In genomic region chr14:57526050-57526623, GRCm38 (mm10) we compare ENCODE assay signal across 8 mouse cellular contexts. TPM values are rescaled to one million over a fixed set of nuclear protein-coding genes. Genes with fewer than 3 reads are reported as not detected.
A peak's percentile ranks its signal among the peaks of the same experiment; 100 is the strongest.
DNase-seq lines count a peak whose midpoint lies in the region; ATAC-seq and TF ChIP-seq lines count a peak whose summit lies in the region.

No protein-coding gene starts in this region.

- no peaks in the 10 kb centered on the region for H3K9me3 ChIP-seq in lung, embryonic 16.5 days (ENCODE audit: control insufficient read depth, low read length)
- H3K9me3 ChIP-seq in limb, embryonic 13.5 days: no peaks in the 10 kb centered on the region
- H3K9me3 ChIP-seq in stomach, embryonic 14.5 days (ENCODE audit: control insufficient read depth, low read depth, low read length): no peaks in the 10 kb centered on the region

- H3K9ac ChIP-seq in lung, embryonic 16.5 days (ENCODE audit: low read length): no peak overlapping the region
- H3K9ac ChIP-seq in limb, embryonic 13.5 days: no peak overlapping the region
- H3K9ac ChIP-seq in stomach, embryonic 14.5 days (replicated peaks; ENCODE audit: low read depth, low read length): no peak overlapping the region

- no peaks in the 10 kb centered on the region for H3K36me3 ChIP-seq in lung, embryonic 16.5 days (ENCODE audit: control insufficient read depth, insufficient read depth, low read length)
- H3K36me3 ChIP-seq in limb, embryonic 13.5 days: no peaks in the 10 kb centered on the region
- H3K36me3 ChIP-seq in stomach, embryonic 14.5 days (ENCODE audit: control insufficient read depth, insufficient read depth, low read length): no peaks in the 10 kb centered on the region

- peak overlapping the region; percentile 74 for H3K4me3 ChIP-seq in lung, embryonic 16.5 days (ENCODE audit: low read length)
- H3K4me3 ChIP-seq in embryonic fibroblast, embryonic 13.5 days (ENCODE audit: insufficient read depth, low read length): peak overlapping the region; percentile 47
- peak overlapping the region; percentile 75 for H3K4me3 ChIP-seq in limb, embryonic 13.5 days
- peak overlapping the region; percentile 63 for H3K4me3 ChIP-seq in stomach, embryonic 14.5 days (ENCODE audit: low read depth, low read length)

- H3K27ac ChIP-seq in lung, embryonic 16.5 days (ENCODE audit: low read length): no peak overlapping the region
- no peak overlapping the region for H3K27ac ChIP-seq in embryonic fibroblast, embryonic 13.5 days (ENCODE audit: insufficient read depth, low read length)
- H3K27ac ChIP-seq in limb, embryonic 13.5 days: no peak overlapping the region
- no peak overlapping the region for H3K27ac ChIP-seq in stomach, embryonic 14.5 days (ENCODE audit: low read length)

- TF ChIP-seq POLR2A in embryonic fibroblast, embryonic 13.5 days (IDR thresholded peaks at IDR 0.05; ENCODE audit: low read depth, low read length): no peak

- WGBS in lung, embryonic 16.5 days: 53% methylated on average over 10 of the region's 10 CpGs
- 47% methylated on average over 10 of the region's 10 CpGs for WGBS in limb, embryonic 13.5 days
- WGBS in stomach, embryonic 14.5 days: 55% methylated on average over 10 of the region's 10 CpGs

- no peaks in the 10 kb centered on the region for H3K27me3 ChIP-seq in lung, embryonic 16.5 days (ENCODE audit: control insufficient read depth, insufficient read depth, low read depth, low read length)
- no peaks in the 10 kb centered on the region for H3K27me3 ChIP-seq in limb, embryonic 13.5 days
- H3K27me3 ChIP-seq in stomach, embryonic 14.5 days (ENCODE audit: control insufficient read depth, insufficient read depth, low read length): no peaks in the 10 kb centered on the region

- TF ChIP-seq CTCF in embryonic fibroblast, embryonic 13.5 days (IDR thresholded peaks at IDR 0.05; ENCODE audit: borderline replicate concordance, insufficient read depth, low read length): no peak

- peak overlapping the region; percentile 91 for H3K4me2 ChIP-seq in lung, embryonic 16.5 days (ENCODE audit: low read depth, low read length)
- peak overlapping the region; percentile 88 for H3K4me2 ChIP-seq in limb, embryonic 13.5 days (replicated peaks)
- H3K4me2 ChIP-seq in stomach, embryonic 14.5 days (replicated peaks; ENCODE audit: low read depth, low read length): peak overlapping the region; percentile 77

- no peak for DNase-seq in lung, postnatal 4 days
- DNase-seq in kidney, adult 9 months: no peak
- no peak for DNase-seq in retina, postnatal 1 day
- DNase-seq in spleen, adult 12 weeks (ENCODE audit: low spot score): no peak

- ATAC-seq in lung, embryonic 16.5 days (ENCODE audit: low read depth): peak; percentile 24; the same call in 1 of the 2 replicates
- ATAC-seq in limb, embryonic 13.5 days (ENCODE audit: low FRiP score, low read depth): 0 out of 2 replicates have a peak, but pooled peaks have one; percentile 0
- ATAC-seq in stomach, embryonic 14.5 days (ENCODE audit: insufficient number of reproducible peaks, insufficient read depth, low FRiP score, low read depth): 0 out of 2 replicates have a peak, but pooled peaks have one; percentile 0

- H3K4me1 ChIP-seq in lung, embryonic 16.5 days (replicated peaks; ENCODE audit: control insufficient read depth, insufficient read depth, low read length): peaks cover 7% of the 10 kb centered on the region
- H3K4me1 ChIP-seq in embryonic fibroblast, embryonic 13.5 days (ENCODE audit: control insufficient read depth, insufficient read depth, low read length): no peaks in the 10 kb centered on the region
- peaks cover 33% of the 10 kb centered on the region for H3K4me1 ChIP-seq in limb, embryonic 13.5 days
- no peaks in the 10 kb centered on the region for H3K4me1 ChIP-seq in stomach, embryonic 14.5 days (ENCODE audit: control insufficient read depth, insufficient read depth, low read length)

RNA-seq across cellular contexts. Expression of gene Il17d, which starts 1.6 kb away (rescaled TPM):
- polyA plus RNA-seq in lung, embryonic 16.5 days (2015; fragmentation: Nextera tagmentation; extraction: Ambion mirVana): 4.1 and 4.8 TPM in 2 replicates
- 3.5 and 4.4 TPM in 2 replicates for polyA plus RNA-seq in embryonic fibroblast, embryonic 13.5 days (2011; ENCODE audit: insufficient read length, low read depth, missing spikeins)
- 7.9 and 9.2 TPM in 2 replicates for polyA plus RNA-seq in limb, embryonic 13.5 days (2015; fragmentation: Nextera tagmentation; extraction: Ambion mirVana)
- polyA plus RNA-seq in stomach, embryonic 14.5 days (2014; fragmentation: Nextera tagmentation; extraction: Ambion mirVana): 3.4 and 4.4 TPM in 2 replicates

RNA-seq across cellular contexts. Expression of gene Eef1akmt1, which starts 45.3 kb away (rescaled TPM):
- polyA plus RNA-seq in lung, embryonic 16.5 days (2015; fragmentation: Nextera tagmentation; extraction: Ambion mirVana): 93.8 and 101 TPM in 2 replicates
- polyA plus RNA-seq in embryonic fibroblast, embryonic 13.5 days (2011; ENCODE audit: insufficient read length, low read depth, missing spikeins): 52.1 and 55.9 TPM in 2 replicates
- 101 and 110 TPM in 2 replicates for polyA plus RNA-seq in limb, embryonic 13.5 days (2015; fragmentation: Nextera tagmentation; extraction: Ambion mirVana)
- polyA plus RNA-seq in stomach, embryonic 14.5 days (2014; fragmentation: Nextera tagmentation; extraction: Ambion mirVana): 92.2 and 103 TPM in 2 replicates
